Mouse (Mus musculus) lung, adult 18-20 months (tissue): ENCODE results near the gene Rtl4.

ENCODE experiments used
- DNase-seq, 2 experiments: peaks; one replicate each; pipeline ENCODE4 v3.0.0; 2022; ENCODE audit warnings: mixed read lengths in 2 of 2

The Rtl4 gene

DNA sequence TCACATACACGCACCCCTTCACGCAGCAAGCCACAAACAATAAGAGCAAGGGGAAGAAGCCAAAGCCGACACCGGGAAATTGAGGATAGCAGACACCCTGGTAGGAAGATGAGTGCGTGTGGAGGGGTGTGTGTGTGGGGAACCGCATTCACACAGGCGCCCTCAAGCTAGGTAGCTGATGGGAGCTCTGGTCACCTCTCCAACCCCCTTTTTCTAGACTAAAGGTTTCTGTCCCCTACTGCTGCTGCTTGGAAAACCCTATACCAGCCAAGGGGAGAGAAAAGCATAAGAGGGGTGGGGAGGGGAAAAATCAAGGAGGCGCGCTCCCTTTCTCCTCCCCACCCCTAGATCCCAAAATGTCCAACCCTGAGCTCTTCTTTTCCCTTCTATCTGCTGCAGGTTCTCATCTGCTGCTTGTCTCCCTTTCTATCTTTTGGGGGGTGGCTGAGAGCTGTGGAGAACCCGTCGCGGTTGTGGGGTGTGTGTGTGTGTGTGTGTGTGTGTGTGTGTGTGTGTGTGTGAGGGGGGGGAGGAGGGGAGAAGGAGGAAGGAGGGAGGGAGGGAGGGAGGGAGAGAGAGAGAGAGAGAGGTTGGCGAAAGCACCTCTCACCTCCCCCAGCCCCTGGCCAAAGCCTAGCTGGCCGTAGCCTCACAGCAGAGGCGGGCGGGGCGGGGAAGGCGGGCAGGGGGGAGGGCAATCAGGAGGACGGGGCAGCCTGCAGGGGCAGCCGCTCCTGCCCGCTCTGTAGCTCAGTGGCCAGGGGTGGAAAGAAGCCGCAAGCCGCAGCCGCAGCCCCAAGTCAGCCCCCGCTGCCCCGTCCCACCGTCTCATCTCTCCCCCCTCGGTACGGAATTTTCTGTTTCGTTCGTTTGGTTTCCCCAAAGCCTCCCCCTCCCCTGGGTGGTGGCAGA, at the start of gene Rtl4:
Rtl4 (plus strand) TSS at position 701 of the 912 bp plus-strand sequence.
- DNase-seq, result no peak

DNA sequence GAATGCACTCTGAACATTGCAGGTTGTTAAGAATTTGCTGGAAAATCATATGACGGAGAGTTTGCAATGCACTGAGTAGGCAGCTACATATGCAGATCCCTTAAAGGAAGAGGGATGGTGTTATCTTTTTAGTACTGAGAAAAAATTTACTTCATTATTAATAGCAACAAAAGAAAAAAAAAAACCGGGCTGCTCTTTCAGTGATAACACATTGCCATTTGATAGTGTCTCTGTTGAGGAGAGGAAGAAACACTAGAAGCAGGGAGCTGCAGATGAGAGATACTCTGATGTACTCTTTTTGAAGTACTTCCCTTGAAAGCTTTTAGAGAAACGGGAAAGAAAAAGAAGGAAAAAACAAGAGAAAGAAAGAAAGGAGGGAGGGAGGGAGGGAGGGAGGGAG, 44.0 kb upstream of the Rtl4 start:
- no peak for DNase-seq

DNA sequence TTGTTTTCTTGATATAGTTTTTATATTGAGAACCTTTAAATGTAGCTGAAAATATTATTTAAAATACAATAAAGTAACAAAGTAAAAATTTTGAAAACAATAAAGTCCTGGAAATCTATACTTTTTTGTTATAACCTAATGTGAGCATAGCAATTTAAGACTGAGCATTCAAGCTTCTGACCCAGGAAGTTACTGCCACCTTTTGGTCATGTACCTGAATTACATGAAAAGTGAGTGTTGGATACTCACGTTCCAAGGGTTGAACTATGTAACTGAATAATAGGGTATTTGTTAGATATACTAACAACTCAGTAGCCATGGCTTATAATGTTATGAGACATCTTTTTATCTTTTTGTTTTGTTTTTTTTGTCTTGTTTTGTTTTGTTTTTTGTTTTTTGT, 43.3 kb upstream of the Rtl4 start:
- peak in 1 of 2 experiments; percentile 0 for DNase-seq

DNA sequence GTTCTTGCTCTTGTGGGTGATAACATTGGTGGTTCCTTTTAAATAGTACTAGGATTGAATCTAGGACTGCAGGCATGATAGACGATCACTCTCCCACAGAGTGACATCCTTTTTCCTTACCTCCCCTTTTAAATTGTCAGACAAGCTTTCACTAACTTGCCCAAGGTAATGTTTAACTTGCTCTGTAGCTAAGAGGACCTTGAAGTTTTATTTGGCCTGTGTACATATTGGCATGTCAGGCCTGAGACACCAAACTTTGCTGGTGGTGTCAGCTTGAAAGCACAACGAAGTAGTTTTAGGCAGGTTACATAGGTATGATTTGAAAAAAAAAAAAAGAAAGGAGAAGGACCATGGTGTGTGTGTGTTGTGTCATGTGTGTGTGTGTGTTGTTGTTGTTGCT, 36.5 kb upstream of the Rtl4 start:
- DNase-seq, result no peak

DNA sequence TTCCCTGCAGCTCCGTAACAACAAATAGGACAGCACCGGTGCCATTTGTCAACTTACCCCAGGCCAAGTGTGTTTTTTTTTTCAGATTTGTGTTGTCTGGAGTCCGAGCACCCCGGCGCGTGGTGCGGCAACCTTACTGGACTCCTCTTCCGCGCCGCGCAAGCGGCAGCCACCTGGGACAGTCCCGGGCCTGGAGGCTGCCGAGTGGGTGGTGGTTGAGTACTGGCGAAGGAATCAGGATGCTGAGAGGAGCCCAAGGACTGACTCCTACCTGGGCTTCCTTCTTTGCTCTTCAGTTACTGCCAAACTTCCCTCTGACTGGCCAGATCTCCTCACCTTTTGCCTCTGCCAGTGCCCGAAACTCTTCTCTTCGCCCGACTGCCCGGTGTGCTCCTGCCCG, 965 bp upstream of the Rtl4 start:
- no peak for DNase-seq

DNA sequence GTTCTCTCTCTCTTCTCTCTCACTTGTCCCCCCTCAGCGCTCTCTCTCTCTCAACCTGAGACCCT, 733 bp upstream of the Rtl4 start, which contains the start of gene Trpc5:
Trpc5 (minus strand) TSS at position 39 of the 65 bp plus-strand sequence.
- DNase-seq, result no peak

DNA sequence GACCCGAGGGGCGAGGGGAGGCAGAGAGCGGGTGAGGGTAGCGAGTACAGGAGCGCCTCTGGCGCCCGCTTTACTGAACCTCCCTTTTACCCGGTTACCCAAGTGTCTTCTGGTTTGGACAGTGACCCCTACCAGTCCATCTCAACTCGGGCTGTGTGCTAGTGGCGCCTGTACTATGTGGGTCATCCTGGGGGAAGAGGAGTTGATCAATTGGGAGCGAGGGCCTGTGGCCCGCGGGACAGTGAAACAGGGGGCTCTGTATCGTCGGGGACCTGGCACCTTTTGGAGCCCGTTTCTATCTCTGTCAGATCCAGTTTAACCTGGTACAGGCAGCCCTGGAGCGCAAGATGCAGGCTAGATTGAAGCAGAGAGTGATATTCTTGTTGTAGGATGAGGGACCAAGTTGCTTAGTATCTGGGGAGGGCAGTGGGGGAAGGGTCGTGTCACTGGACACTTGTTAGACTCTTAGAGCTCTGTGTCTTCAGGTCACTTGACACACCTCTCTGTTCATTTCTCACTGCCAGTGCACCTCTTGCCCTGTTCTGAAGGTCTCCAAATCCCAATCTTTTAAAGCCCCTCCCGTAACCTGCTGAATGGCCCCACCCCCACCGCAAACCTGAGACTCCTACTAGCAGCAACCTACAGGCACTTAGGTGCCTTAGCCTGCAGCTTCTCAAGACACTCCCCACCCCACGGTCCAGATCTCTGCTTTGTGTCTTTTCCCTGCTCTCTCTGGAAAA, 582 bp downstream of the Rtl4 start:
- no peak for DNase-seq

DNA sequence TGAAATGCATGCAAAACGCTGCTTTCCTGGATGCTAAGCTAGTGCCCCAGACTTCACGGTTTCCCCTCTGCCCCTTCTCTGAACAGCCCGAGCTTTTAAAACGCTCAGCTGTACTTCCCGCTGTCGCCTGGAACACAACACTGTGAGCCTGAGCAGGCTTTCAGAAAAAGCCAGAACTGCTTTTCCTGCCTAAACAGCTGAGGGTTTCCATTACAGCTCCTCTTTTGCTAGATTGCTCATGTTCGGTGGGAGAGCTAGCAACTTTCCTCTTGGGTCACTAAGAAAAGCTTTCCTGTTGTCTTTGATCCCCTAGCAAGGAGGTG, 1.1 kb downstream of the Rtl4 start:
- DNase-seq, result no peak

DNA sequence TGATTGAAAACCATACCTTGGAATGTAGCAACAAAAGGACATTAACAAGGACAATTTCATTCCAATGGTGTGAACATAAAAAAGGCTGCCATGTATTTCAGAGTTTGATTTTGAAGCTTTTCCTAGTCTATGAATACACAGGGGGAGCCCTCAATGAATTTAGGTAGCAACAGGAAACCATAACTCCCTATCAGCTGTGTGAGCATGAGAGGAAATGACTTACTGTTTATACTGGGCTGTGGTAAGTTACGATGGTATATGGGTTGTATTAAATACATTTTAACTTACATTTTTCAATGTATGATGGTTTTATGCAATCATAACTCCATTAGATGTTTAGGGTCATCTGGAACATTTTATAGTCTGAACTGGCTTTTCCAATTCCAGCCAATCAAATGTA, 27.6 kb downstream of the Rtl4 start:
- DNase-seq, result no peak

DNA sequence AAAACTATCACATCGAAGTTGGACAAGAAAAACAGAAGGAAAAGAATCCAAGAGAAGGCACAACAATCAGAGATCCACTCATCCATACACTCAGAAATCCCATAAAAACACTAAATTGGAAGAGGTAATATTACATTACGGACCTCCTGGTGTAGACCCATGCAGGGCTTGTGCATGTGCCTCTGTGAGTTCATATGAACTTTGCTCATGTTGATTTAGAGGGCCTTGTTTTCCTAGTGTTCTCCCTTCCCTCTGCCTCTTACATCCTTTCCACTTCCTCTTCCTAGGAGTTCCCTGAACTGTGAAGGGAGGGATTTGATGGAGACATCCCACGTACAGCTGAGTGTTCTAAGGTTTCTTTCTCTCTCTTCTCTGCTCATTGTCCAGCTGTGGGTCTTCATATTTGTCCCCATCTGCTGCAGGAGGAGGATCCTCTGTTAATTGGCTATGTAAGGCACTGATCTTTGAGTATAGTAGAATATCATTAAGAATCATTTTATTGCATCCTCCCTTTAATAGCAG, 58.9 kb downstream of the Rtl4 start:
- DNase-seq, result no peak

DNA sequence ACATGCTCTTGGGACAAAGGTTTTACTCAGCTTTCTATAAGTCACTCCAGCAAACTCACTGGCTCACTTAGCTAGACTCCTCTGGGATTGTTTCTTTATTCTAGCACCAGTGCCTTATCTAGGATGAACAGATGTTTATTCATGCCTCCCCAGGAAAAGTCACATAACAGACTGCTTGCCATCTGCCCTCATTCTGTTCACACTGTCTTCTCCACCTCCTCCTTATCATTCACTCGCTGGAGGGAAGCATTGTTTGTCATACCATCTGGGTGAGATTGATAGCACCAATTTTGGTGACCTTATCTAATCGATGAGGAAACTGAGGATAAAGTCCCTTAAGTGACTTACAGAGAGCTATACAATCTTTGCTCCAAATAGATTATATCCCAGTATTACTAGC, 298.3 kb downstream of the Rtl4 start:
- DNase-seq, result no peak

DNA sequence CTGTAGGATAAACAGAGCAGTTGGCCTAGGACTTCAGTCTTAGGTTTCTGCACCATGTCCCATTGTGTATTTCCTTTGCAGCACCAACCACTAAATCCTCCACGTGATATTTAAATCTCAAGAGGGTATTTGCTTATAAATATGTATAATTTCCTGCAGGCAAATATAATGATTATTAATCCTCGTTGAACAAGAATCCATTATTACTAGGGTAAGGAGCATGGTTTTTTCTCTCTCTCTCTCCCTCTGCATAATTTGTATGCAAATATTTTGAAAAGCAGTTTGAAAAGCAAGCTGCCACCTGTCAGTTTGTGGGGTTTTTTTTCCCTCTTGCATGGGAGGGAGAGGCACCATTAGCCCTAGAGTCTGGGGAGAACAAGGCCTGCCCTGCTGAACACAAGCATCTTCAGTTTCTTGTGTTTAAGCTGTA, 376.8 kb downstream of the Rtl4 start:
- DNase-seq, result no peak

DNA sequence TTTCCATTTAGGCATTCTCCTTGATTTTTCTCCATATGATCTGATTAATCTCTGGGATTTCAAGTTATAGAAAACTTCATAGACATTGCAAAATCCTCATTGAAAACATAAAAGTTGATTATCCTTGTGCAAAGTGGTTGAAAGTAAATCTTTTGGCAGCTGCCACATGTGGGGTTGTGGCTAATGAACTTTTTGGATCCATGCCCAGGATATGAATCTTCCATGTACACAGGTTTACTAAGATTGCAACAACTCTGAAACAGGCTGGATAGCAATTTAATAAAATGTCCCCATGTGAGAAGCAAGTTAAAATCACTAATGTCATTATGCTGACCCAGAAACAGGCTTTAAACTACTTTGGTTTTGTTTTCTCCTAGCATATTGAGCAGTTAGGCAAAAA, 401.1 kb downstream of the Rtl4 start:
- DNase-seq, result no peak

DNA sequence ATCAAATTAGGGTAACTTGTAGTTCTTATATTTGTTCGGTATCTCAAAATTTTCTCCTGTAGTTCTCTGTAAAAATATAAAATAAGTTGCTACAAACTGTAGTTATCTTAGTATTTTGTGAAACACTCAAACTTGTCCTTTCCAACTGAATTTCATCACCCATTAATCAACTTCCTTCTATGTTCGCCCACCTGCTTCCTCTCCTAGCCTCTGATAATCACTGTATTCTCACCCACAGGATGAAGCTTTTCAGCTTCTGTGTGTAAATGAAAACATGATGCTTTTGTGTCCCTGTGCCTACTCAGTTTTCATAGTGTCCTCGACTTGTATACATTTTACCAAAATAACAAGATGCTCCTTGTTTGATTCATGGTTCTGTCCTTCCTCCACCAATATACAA, 401.7 kb downstream of the Rtl4 start:
- DNase-seq, result no peak

DNA sequence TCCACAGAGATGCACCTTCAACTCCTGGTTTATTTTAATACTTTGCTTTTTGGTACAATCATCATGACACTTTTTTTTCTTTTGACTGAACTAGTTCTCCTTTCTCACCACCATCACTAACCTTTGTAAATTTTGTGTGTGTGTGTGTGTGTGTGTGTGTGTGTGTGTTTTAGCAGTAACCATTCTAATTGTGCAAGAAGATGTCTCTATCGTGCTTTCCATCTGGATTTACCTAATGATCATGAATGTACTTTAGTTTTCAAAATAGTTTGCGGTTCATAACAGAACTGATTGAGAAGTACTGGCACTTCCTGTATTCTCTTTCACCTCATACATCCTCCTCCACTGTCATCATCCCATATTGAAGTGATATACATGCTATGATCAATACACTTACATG, 402.3 kb downstream of the Rtl4 start:
- no peak for DNase-seq
